In the genomic region with DNA sequence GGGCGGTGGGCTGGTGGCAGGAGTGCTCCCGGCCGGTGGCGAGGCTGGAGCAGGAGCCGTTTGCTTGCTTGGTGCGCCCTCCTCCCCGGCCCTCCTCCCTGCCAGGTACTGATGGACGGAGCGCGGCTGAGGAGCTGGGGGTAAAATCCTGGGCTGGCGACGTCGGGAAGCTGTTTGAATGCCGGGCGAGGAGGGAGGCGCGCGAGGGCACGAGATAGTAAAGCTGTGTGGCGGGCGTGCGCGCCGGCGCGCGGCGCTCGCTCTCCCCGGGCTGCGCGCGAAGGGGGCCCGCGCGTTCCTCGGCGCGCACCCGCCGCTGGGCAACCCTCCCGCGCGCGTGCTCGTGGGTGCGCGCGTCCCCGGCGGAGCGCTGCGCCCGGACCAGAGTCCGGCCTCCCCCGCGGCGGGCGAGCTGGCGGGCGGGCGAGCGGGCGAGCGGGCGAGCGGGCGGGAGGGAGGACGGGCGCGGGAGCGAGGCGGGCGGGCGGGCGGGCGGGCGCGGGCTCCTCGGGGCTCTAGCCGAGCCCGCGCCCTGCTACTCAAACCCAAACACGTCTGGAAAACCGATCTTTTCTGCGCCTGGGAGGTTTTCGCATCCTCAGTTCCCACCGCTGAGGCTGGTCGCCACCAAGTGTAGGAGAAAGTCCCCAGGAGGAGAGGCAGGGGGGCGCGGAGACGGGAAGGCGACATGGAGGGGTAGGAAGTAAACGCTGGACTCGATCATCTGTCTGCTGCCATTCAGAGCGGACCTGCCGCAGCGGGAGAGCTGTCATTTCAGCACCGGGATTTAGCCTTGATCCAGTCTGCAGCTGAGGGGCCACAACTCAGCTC, we compare ENCODE assay signal across 8 mouse cellular contexts. TPM values are rescaled to one million over a fixed set of nuclear protein-coding genes. Genes with fewer than 3 reads are reported as not detected.
DNase-seq lines count a peak whose midpoint lies in the region; ATAC-seq lines count a peak whose summit lies in the region.

No protein-coding gene starts in this region.

- H3K27ac ChIP-seq in heart, embryonic 10.5 days: peak overlapping the region; percentile 47; the same call in 1 of the 2 replicates
- no peak overlapping the region for H3K27ac ChIP-seq in kidney, embryonic 14.5 days (ENCODE audit: low read depth, low read length)

- no peaks in the 10 kb centered on the region for H3K4me1 ChIP-seq in heart, embryonic 10.5 days
- H3K4me1 ChIP-seq in kidney, embryonic 14.5 days (ENCODE audit: control insufficient read depth, insufficient read depth, low read length): no peaks in the 10 kb centered on the region

- H3K9ac ChIP-seq in kidney, embryonic 14.5 days (ENCODE audit: low read depth, low read length): peak overlapping the region; percentile 50

- peak overlapping the region; percentile 67 for H3K4me3 ChIP-seq in heart, embryonic 10.5 days
- H3K4me3 ChIP-seq in kidney, embryonic 14.5 days (ENCODE audit: low read length): peak overlapping the region; percentile 49

- peak overlapping the region; percentile 87 for H3K4me2 ChIP-seq in kidney, embryonic 14.5 days (replicated peaks; ENCODE audit: low read depth, low read length)

- peak; percentile 66 for ATAC-seq in frontal cortex, adult (ENCODE audit: low TSS enrichment)
- ATAC-seq in kidney, embryonic 14.5 days (ENCODE audit: low FRiP score, low TSS enrichment): peak; percentile 89

- peak; percentile 81 for DNase-seq in heart, embryonic 10.5 days (ENCODE audit: low spot score)
- no peak for DNase-seq in heart, adult 9 months (ENCODE audit: low spot score in 2 of 2)
- peak; percentile 90 for DNase-seq in cerebellum, adult 9-10 months
- DNase-seq in liver: peak; percentile 18
- peak; percentile 91 for DNase-seq in retina, postnatal 1 day
- no peak for DNase-seq in spleen, postnatal 10 days (ENCODE audit: low spot score in 2 of 2)

- 3% methylated on average over 78 of the region's 99 CpGs for WGBS in heart, embryonic 10.5 days
- 0% methylated on average over 44 of the region's 99 CpGs for WGBS in kidney, embryonic 14.5 days

- H3K9me3 ChIP-seq in heart, embryonic 10.5 days: no peaks in the 10 kb centered on the region
- no peaks in the 10 kb centered on the region for H3K9me3 ChIP-seq in kidney, embryonic 14.5 days (ENCODE audit: control insufficient read depth, low read length)

- H3K27me3 ChIP-seq in heart, embryonic 10.5 days (ENCODE audit: insufficient read depth, poor library complexity, severe bottlenecking): peaks cover 21% of the 10 kb centered on the region
- H3K27me3 ChIP-seq in kidney, embryonic 14.5 days (ENCODE audit: control insufficient read depth, insufficient read depth, low read length): peaks cover 42% of the 10 kb centered on the region

- H3K36me3 ChIP-seq in heart, embryonic 10.5 days: no peaks in the 10 kb centered on the region
- H3K36me3 ChIP-seq in kidney, embryonic 14.5 days (ENCODE audit: control insufficient read depth, insufficient read depth, low read length): no peaks in the 10 kb centered on the region

RNA-seq across cellular contexts. Expression of gene Adgrb3, which starts 0.6 kb away (rescaled TPM):
- 0.15 and 0.43 TPM in 2 replicates for polyA plus RNA-seq in heart, embryonic 10.5 days (2016; fragmentation: Nextera tagmentation; extraction: Ambion mirVana)
- 0.56 and 0.62 TPM in 2 replicates for polyA plus RNA-seq in kidney, embryonic 14.5 days (2014; fragmentation: Nextera tagmentation; extraction: Ambion mirVana)

Comparison
In these comparisons a context has a peak if more than half of its experiments do, and no peak if none do; other contexts are left out.
1. DNase-seq: peak in heart, embryonic 10.5 days (single experiment), cerebellum, adult 9-10 months (single experiment), liver (single experiment) and retina, postnatal 1 day (single experiment); none in heart, adult 9 months (0 of 2) and spleen, postnatal 10 days (0 of 2).